ENCODE assay signal across 8 mouse cellular contexts in the genomic region with DNA sequence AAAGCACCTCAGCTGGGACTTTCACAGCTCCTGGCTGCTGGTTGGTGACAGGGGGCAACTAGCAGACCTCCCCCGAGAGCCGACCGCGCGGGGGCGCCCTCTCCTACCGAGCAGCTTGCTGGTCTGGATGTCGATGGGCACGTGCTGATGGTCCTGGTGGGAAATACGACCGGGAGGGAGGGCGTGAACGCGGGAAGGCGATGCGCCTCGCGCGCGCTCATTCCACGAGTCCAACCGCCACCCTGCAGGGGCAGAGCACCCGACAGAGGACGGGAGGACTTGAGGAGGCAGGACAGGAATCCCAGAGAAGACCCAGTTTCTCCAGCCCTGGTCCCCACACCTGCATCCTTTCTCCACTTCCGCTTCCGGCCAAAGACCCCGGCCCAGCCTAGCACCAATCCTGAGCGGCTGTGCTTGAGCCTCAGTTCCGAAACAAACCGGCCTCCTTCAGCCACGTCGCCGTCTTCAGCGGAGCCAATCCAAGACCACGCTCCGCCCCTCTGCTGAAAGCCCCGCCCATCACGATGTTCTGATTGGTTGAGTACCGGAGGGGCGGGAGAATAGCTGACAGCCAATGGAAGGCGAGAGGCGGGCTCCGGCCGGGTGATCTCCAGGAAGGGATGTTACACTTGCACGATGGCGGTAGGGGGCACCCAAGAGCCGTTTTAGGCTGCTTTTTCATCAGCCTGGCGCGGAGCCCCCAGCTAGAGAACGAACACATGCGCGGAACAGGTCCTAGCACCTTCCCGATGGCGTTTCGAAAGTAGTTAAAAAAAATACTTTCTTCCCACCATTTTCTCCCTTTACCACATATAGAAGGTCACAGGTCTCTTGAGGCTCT. TPM values are rescaled to one million over a fixed set of nuclear protein-coding genes. Genes with fewer than 3 reads are reported as not detected.
DNase-seq lines count a peak whose midpoint lies in the region; ATAC-seq lines count a peak whose summit lies in the region.

TSS of gene Cdk5rap3 (minus strand) at position 453 of the 841 bp plus-strand sequence.

- H3K4me1 ChIP-seq in forebrain, embryonic 14.5 days (ENCODE audit: control insufficient read depth, insufficient read depth, low read length) = peaks cover 7% of the 10 kb centered on the region
- H3K4me1 ChIP-seq in neural tube, embryonic 15.5 days = peaks cover 19% of the 10 kb centered on the region

- H3K4me3 ChIP-seq in forebrain, embryonic 14.5 days (ENCODE audit: low read depth, low read length) = peak within 1 kb of the TSS; percentile 75
- peak within 1 kb of the TSS; percentile 83 for H3K4me3 ChIP-seq in neural tube, embryonic 15.5 days (replicated peaks)

- peaks cover 20% of the 10 kb centered on the region for H3K36me3 ChIP-seq in forebrain, embryonic 14.5 days (ENCODE audit: control insufficient read depth, insufficient read depth, low read length)
- peaks cover 6% of the 10 kb centered on the region for H3K36me3 ChIP-seq in neural tube, embryonic 15.5 days

- no peaks in the 10 kb centered on the region for H3K9me3 ChIP-seq in forebrain, embryonic 14.5 days (replicated peaks; ENCODE audit: control insufficient read depth, low read length)
- no peaks in the 10 kb centered on the region for H3K9me3 ChIP-seq in neural tube, embryonic 15.5 days (replicated peaks)

- H3K27me3 ChIP-seq in forebrain, embryonic 14.5 days (replicated peaks; ENCODE audit: control insufficient read depth, insufficient read depth, low read length) = no peaks in the 10 kb centered on the region
- H3K27me3 ChIP-seq in neural tube, embryonic 15.5 days (replicated peaks) = no peaks in the 10 kb centered on the region

- intact Hi-C loops in heart, postnatal 14 days (cut with DNase I) = loop anchor here (2.0 kb wide), 2 partner anchors 23 to 111 kb away; no protein-coding TSS in a partner anchor

- WGBS in forebrain, embryonic 14.5 days = under 1% methylated on average over 55 of the region's 55 CpGs
- WGBS in neural tube, embryonic 15.5 days = under 1% methylated on average over 55 of the region's 55 CpGs

- peak; percentile 98 for ATAC-seq in forebrain, embryonic 14.5 days
- ATAC-seq in neural tube, embryonic 15.5 days (ENCODE audit: low FRiP score) = peak; percentile 97

- peak within 1 kb of the TSS; percentile 97 for H3K4me2 ChIP-seq in forebrain, embryonic 14.5 days (ENCODE audit: low read length)
- H3K4me2 ChIP-seq in neural tube, embryonic 15.5 days = peak within 1 kb of the TSS; percentile 98

- peak within 1 kb of the TSS; percentile 77 for H3K9ac ChIP-seq in forebrain, embryonic 14.5 days (ENCODE audit: low read length)
- H3K9ac ChIP-seq in neural tube, embryonic 15.5 days (replicated peaks) = peak within 1 kb of the TSS; percentile 79

- peak; percentile 100 for DNase-seq in ES-CJ7 (ENCODE audit: low read depth, low spot score)
- DNase-seq in cerebellum, adult 11 months = peak; percentile 99
- peak; percentile 99 for DNase-seq in forebrain, embryonic 14.5 days (ENCODE audit: low spot score)
- peak; percentile 99 for DNase-seq in heart, postnatal 14 days
- peak; percentile 99 for DNase-seq in layer of hippocampus, adult 11-12 months (ENCODE audit: low spot score)
- peak; percentile 99 for DNase-seq in lung, adult 18-20 months
- peak; percentile 99 for DNase-seq in testis, postnatal 14 days (ENCODE audit: low spot score)

- peak within 1 kb of the TSS; percentile 53; the same call in 1 of the 2 replicates for H3K27ac ChIP-seq in forebrain, embryonic 14.5 days (ENCODE audit: low read depth, low read length)
- peak within 1 kb of the TSS; percentile 85 for H3K27ac ChIP-seq in neural tube, embryonic 15.5 days (replicated peaks)

RNA-seq across cellular contexts. Expression of gene Cdk5rap3, which starts in this region (rescaled TPM):
- 91.2 and 98.4 TPM in 2 replicates for polyA plus RNA-seq in forebrain, embryonic 14.5 days (2014; fragmentation: Nextera tagmentation; extraction: Ambion mirVana)
- total RNA-seq in heart, postnatal 14 days (2021) = 10 to 100 TPM; 22.3 to 23.3 TPM
- 82.4 and 85.7 TPM in 2 replicates for polyA plus RNA-seq in neural tube, embryonic 15.5 days (2015; fragmentation: Nextera tagmentation; extraction: Ambion mirVana)

Comparison
In these comparisons a context has a peak if more than half of its experiments do, and no peak if none do; other contexts are left out.
1. Peak in every context shown above with its lines: DNase-seq, ATAC-seq, H3K4me3 ChIP-seq and H3K27ac ChIP-seq.